Mouse (Mus musculus): ENCODE measurements around the gene Ctnna3. TPM values are rescaled to one million over a fixed set of nuclear protein-coding genes. Genes with fewer than 3 reads are reported as not detected.
"Not testable (repeated sequence)": the region's sequence is repeated elsewhere in the genome, so short reads cannot be mapped to it uniquely, and the experiment has no call there.

The Ctnna3 gene
- polyA plus RNA-seq, 1 experiment: 0.17 TPM

- Histone ChIP-seq H3K79me2 (ENCODE audit: control insufficient read depth, insufficient read depth) (no peaks in the 10 kb centered on the region), H3K4me3 (no peak overlapping the region), H3ac (ENCODE audit: control insufficient read depth, insufficient read length) (no peak overlapping the region), H3K4me2 (ENCODE audit: low read depth) (no peak overlapping the region), H3K27me3 (ENCODE audit: control insufficient read depth, insufficient read depth, insufficient read length) (no peaks in the 10 kb centered on the region), H3K36me3 (ENCODE audit: control insufficient read depth, insufficient read depth) (no peaks in the 10 kb centered on the region)
- TF ChIP-seq TCF12 (IDR thresholded peaks at IDR 0.05; ENCODE audit: insufficient read depth, poor library complexity, severe bottlenecking): no peak
- TF ChIP-seq TCF3 (IDR thresholded peaks at IDR 0.05; ENCODE audit: insufficient read length, low read depth): no peak
- no peak for TF ChIP-seq E2F4 (IDR thresholded peaks at IDR 0.05; ENCODE audit: insufficient read depth)
- TF ChIP-seq POLR2AphosphoS2 (IDR thresholded peaks at IDR 0.05; ENCODE audit: insufficient read length, low read depth): no peak
- TF ChIP-seq MAX (IDR thresholded peaks at IDR 0.05; ENCODE audit: low read depth): no peak
- no peak for TF ChIP-seq MYOD1 (IDR thresholded peaks at IDR 0.05; ENCODE audit: control insufficient read depth in 1 of 3, insufficient read length in 2 of 3, low read depth in 2 of 3)
- no peak for TF ChIP-seq CEBPB (IDR thresholded peaks at IDR 0.05; ENCODE audit: insufficient read depth, poor library complexity, severe bottlenecking)
- TF ChIP-seq MYOG (IDR thresholded peaks at IDR 0.05; ENCODE audit: control insufficient read depth in 1 of 3, insufficient read depth in 1 of 3, insufficient read length in 2 of 3, low read depth in 2 of 3): no peak
- no peak for TF ChIP-seq POLR2A (IDR thresholded peaks at IDR 0.05; ENCODE audit: insufficient read length, low read depth)
- TF ChIP-seq SRF (IDR thresholded peaks at IDR 0.05; ENCODE audit: control insufficient read depth, insufficient read length, low read depth): no peak
- no peak for TF ChIP-seq REST (IDR thresholded peaks at IDR 0.05; ENCODE audit: insufficient read depth, insufficient read length)
Observed at GRCm38 (mm10) chr10:63439694-63440228, 9.9 kb downstream of the Ctnna3 start.

- H3K36me3 ChIP-seq (ENCODE audit: control insufficient read depth, insufficient read depth); H3K4me2 ChIP-seq (ENCODE audit: low read depth); H3ac ChIP-seq (ENCODE audit: control insufficient read depth, insufficient read length); H3K4me3 ChIP-seq; H3K79me2 ChIP-seq (ENCODE audit: control insufficient read depth, insufficient read depth); H3K27me3 ChIP-seq (ENCODE audit: control insufficient read depth, insufficient read depth, insufficient read length): not testable (repeated sequence)
Observed at GRCm38 (mm10) chr10:63444602-63445387, 14.9 kb downstream of the Ctnna3 start.

GRCm38 (mm10) chr10:63453926-63454325, 24.0 kb downstream of the Ctnna3 start:
- TF ChIP-seq POLR2AphosphoS2 (IDR thresholded peaks at IDR 0.05; ENCODE audit: insufficient read length, low read depth) (no peak), MAX (IDR thresholded peaks at IDR 0.05; ENCODE audit: low read depth) (no peak), MYOG (IDR thresholded peaks at IDR 0.05; ENCODE audit: control insufficient read depth in 1 of 3, insufficient read depth in 1 of 3, insufficient read length in 2 of 3, low read depth in 2 of 3) (no peak), POLR2A (IDR thresholded peaks at IDR 0.05; ENCODE audit: insufficient read length, low read depth) (no peak), TCF12 (IDR thresholded peaks at IDR 0.05; ENCODE audit: insufficient read depth, poor library complexity, severe bottlenecking) (no peak), E2F4 (IDR thresholded peaks at IDR 0.05; ENCODE audit: insufficient read depth) (no peak), TCF3 (IDR thresholded peaks at IDR 0.05; ENCODE audit: insufficient read length, low read depth) (no peak), SRF (IDR thresholded peaks at IDR 0.05; ENCODE audit: control insufficient read depth, insufficient read length, low read depth) (no peak), USF1 (IDR thresholded peaks at IDR 0.05; ENCODE audit: low read depth) (no peak), CEBPB (IDR thresholded peaks at IDR 0.05; ENCODE audit: insufficient read depth, poor library complexity, severe bottlenecking) (no peak), REST (IDR thresholded peaks at IDR 0.05; ENCODE audit: insufficient read depth, insufficient read length) (no peak), MYOD1 (IDR thresholded peaks at IDR 0.05; ENCODE audit: control insufficient read depth in 1 of 3, insufficient read length in 2 of 3, low read depth in 2 of 3) (no peak)
- Histone ChIP-seq H3K4me2 (ENCODE audit: low read depth) (no peak overlapping the region), H3K79me2 (ENCODE audit: control insufficient read depth, insufficient read depth) (no peaks in the 10 kb centered on the region), H3K27me3 (ENCODE audit: control insufficient read depth, insufficient read depth, insufficient read length) (no peaks in the 10 kb centered on the region), H3K36me3 (ENCODE audit: control insufficient read depth, insufficient read depth) (no peaks in the 10 kb centered on the region), H3K4me3 (no peak overlapping the region), H3ac (ENCODE audit: control insufficient read depth, insufficient read length) (no peak overlapping the region)

- H3K4me2 ChIP-seq (ENCODE audit: low read depth): no peak overlapping the region
- no peak for TF ChIP-seq E2F4 (IDR thresholded peaks at IDR 0.05; ENCODE audit: insufficient read depth)
- TF ChIP-seq REST (IDR thresholded peaks at IDR 0.05; ENCODE audit: insufficient read depth, insufficient read length): no peak
- TF ChIP-seq TCF3 (IDR thresholded peaks at IDR 0.05; ENCODE audit: insufficient read length, low read depth): no peak
- no peak for TF ChIP-seq POLR2A (IDR thresholded peaks at IDR 0.05; ENCODE audit: insufficient read length, low read depth)
- TF ChIP-seq MAX (IDR thresholded peaks at IDR 0.05; ENCODE audit: low read depth): no peak
- no peak for TF ChIP-seq POLR2AphosphoS2 (IDR thresholded peaks at IDR 0.05; ENCODE audit: insufficient read length, low read depth)
- TF ChIP-seq MYOG (IDR thresholded peaks at IDR 0.05; ENCODE audit: control insufficient read depth in 1 of 3, insufficient read depth in 1 of 3, insufficient read length in 2 of 3, low read depth in 2 of 3): no peak
- TF ChIP-seq USF1 (IDR thresholded peaks at IDR 0.05; ENCODE audit: low read depth): no peak
- no peak for TF ChIP-seq SRF (IDR thresholded peaks at IDR 0.05; ENCODE audit: control insufficient read depth, insufficient read length, low read depth)
- no peak for TF ChIP-seq TCF12 (IDR thresholded peaks at IDR 0.05; ENCODE audit: insufficient read depth, poor library complexity, severe bottlenecking)
- TF ChIP-seq MYOD1 (IDR thresholded peaks at IDR 0.05; ENCODE audit: control insufficient read depth in 1 of 3, insufficient read length in 2 of 3, low read depth in 2 of 3): no peak
- TF ChIP-seq CEBPB (IDR thresholded peaks at IDR 0.05; ENCODE audit: insufficient read depth, poor library complexity, severe bottlenecking): no peak
- H3K4me3 ChIP-seq: no peak overlapping the region
- no peak overlapping the region for H3ac ChIP-seq (ENCODE audit: control insufficient read depth, insufficient read length)
- H3K36me3 ChIP-seq (ENCODE audit: control insufficient read depth, insufficient read depth): no peaks in the 10 kb centered on the region
- H3K27me3 ChIP-seq (ENCODE audit: control insufficient read depth, insufficient read depth, insufficient read length): no peaks in the 10 kb centered on the region
- no peaks in the 10 kb centered on the region for H3K79me2 ChIP-seq (ENCODE audit: control insufficient read depth, insufficient read depth)
Observed at GRCm38 (mm10) chr10:63455110-63455878, 25.4 kb downstream of the Ctnna3 start.

Measured in myocyte (in vitro differentiated cells).